ENCODE assay signal across 9 mouse cellular contexts in genomic region chr19:46523480-46524151, GRCm38 (mm10). TPM values are rescaled to one million over a fixed set of nuclear protein-coding genes. Genes with fewer than 3 reads are reported as not detected.
A peak's percentile ranks its signal among the peaks of the same experiment; 100 is the strongest.
DNase-seq lines count a peak whose midpoint lies in the region; ATAC-seq and TF ChIP-seq lines count a peak whose summit lies in the region.
"Had no signal": no experiment of that assay in that cellular context is flagged by ENCODE, and none has a peak within 500 bp of the region (broad histone marks: within the 10 kb centered on the region; RNA-seq: fewer than 3 reads in every experiment).

No protein-coding gene starts in this region.

- 22% methylated on average over 20 of the region's 20 CpGs for WGBS in heart, adult 2 months
- 11% methylated on average over 20 of the region's 20 CpGs for WGBS in kidney, embryonic 15.5 days
- 26% methylated on average over 20 of the region's 20 CpGs for WGBS in liver, adult 2 months
- 3% methylated on average over 20 of the region's 20 CpGs for WGBS in neural tube, embryonic 13.5 days

- intact Hi-C loops in heart, postnatal 25 days (cut with DNase I) = loop anchor here (2.0 kb wide), 1 partner anchor 69 kb away; no protein-coding TSS in a partner anchor
- intact Hi-C loops in heart, adult 2 months (cut with DNase I) = loop anchor here (1.0 to 2.0 kb wide), 2 partner anchors 19 to 67 kb away; no protein-coding TSS in a partner anchor

- no peaks in the 10 kb centered on the region for H3K36me3 ChIP-seq in heart, adult 2 months (ENCODE audit: control insufficient read depth, insufficient read depth, low read length)
- H3K36me3 ChIP-seq in kidney, embryonic 15.5 days = no peaks in the 10 kb centered on the region
- no peaks in the 10 kb centered on the region for H3K36me3 ChIP-seq in liver, adult 2 months (ENCODE audit: control insufficient read depth, insufficient read depth, low read length)
- no peaks in the 10 kb centered on the region for H3K36me3 ChIP-seq in neural tube, embryonic 13.5 days

- peak; percentile 81 for ATAC-seq in kidney, embryonic 15.5 days (replicated peaks; ENCODE audit: low FRiP score)
- peak; percentile 87 for ATAC-seq in neural tube, embryonic 13.5 days (ENCODE audit: low read depth)
- ATAC-seq: Patski had no signal

- peak overlapping the region; percentile 55 for H3K4me2 ChIP-seq in kidney, embryonic 15.5 days
- peak overlapping the region; percentile 54 for H3K4me2 ChIP-seq in neural tube, embryonic 13.5 days

- TF ChIP-seq EP300 in heart, adult 2 months (IDR thresholded peaks at IDR 0.05; ENCODE audit: insufficient read depth, low read depth, low read length) = no peak

- no peaks in the 10 kb centered on the region for H3K9me3 ChIP-seq in kidney, embryonic 15.5 days (replicated peaks)
- H3K9me3 ChIP-seq in neural tube, embryonic 13.5 days = no peaks in the 10 kb centered on the region

- H3K4me1 ChIP-seq in heart, adult 2 months (ENCODE audit: control insufficient read depth, insufficient read depth, low read length) = peaks cover 35% of the 10 kb centered on the region
- peaks cover 90% of the 10 kb centered on the region for H3K4me1 ChIP-seq in kidney, embryonic 15.5 days
- H3K4me1 ChIP-seq in liver, adult 2 months (ENCODE audit: control insufficient read depth, insufficient read depth, low read length) = peaks cover 8% of the 10 kb centered on the region
- peaks cover 78% of the 10 kb centered on the region for H3K4me1 ChIP-seq in neural tube, embryonic 13.5 days (replicated peaks)

- TF ChIP-seq POLR2A in heart, adult 2 months (IDR thresholded peaks at IDR 0.05; ENCODE audit: insufficient read depth, low read depth, low read length) = 0 out of 2 replicates have a peak, but pooled peaks have one; percentile 29
- TF ChIP-seq POLR2A in liver, adult 2 months (IDR thresholded peaks at IDR 0.05; ENCODE audit: extremely low read depth, insufficient read depth, low read length) = no peak

- TF ChIP-seq CTCF in heart, adult 2 months (IDR thresholded peaks at IDR 0.05) = no peak
- no peak for TF ChIP-seq CTCF in liver, adult 2 months (IDR thresholded peaks at IDR 0.05; ENCODE audit: low read depth, low read length)

- H3K27me3 ChIP-seq in heart, adult 2 months (ENCODE audit: control insufficient read depth, insufficient read depth, low read length) = no peaks in the 10 kb centered on the region
- H3K27me3 ChIP-seq in kidney, embryonic 15.5 days = no peaks in the 10 kb centered on the region
- H3K27me3 ChIP-seq in liver, adult 2 months (ENCODE audit: control insufficient read depth, insufficient read depth, low read length) = no peaks in the 10 kb centered on the region
- H3K27me3 ChIP-seq in neural tube, embryonic 13.5 days = no peaks in the 10 kb centered on the region
- H3K27me3 ChIP-seq: Patski had no signal

- DNase-seq in heart, adult 11 months = peak; percentile 96
- no peak for DNase-seq in heart, postnatal 25 days (ENCODE audit: low spot score)
- peak; percentile 55 to 62 for DNase-seq in cerebellum, postnatal 25 days
- DNase-seq in heart, adult 2 months = peak; percentile 71 to 72
- DNase-seq in liver, adult 2 months (ENCODE audit: extremely low read depth, low read depth, low spot score) = no peak
- DNase-seq in spleen, postnatal 4 days (ENCODE audit: low spot score in 2 of 2) = no peak

- H3K4me3 ChIP-seq in heart, adult 2 months = peak overlapping the region; percentile 28
- peak overlapping the region; percentile 26 for H3K4me3 ChIP-seq in kidney, embryonic 15.5 days (replicated peaks)
- no peak overlapping the region for H3K4me3 ChIP-seq in liver, adult 2 months (ENCODE audit: insufficient read depth, low read depth, low read length)
- H3K4me3 ChIP-seq in neural tube, embryonic 13.5 days = peak overlapping the region; percentile 19

- peak overlapping the region; percentile 28 for H3K9ac ChIP-seq in heart, adult 2 months (ENCODE audit: low read depth, low read length)
- peak overlapping the region; percentile 29 for H3K9ac ChIP-seq in kidney, embryonic 15.5 days
- no peak overlapping the region for H3K9ac ChIP-seq in liver, adult 2 months (ENCODE audit: low read depth, low read length)
- peak overlapping the region; percentile 49 for H3K9ac ChIP-seq in neural tube, embryonic 13.5 days

- H3K27ac ChIP-seq in heart, adult 2 months = peak overlapping the region; percentile 84
- peak overlapping the region; percentile 96 for H3K27ac ChIP-seq in kidney, embryonic 15.5 days
- 0 out of 2 replicates have a peak overlapping the region, but pooled peaks have one; percentile 12 for H3K27ac ChIP-seq in liver, adult 2 months (replicated peaks; ENCODE audit: insufficient read depth, low read depth, low read length)
- peak overlapping the region; percentile 89 for H3K27ac ChIP-seq in neural tube, embryonic 13.5 days (replicated peaks)

- H3K79me2 ChIP-seq in heart, adult 2 months (replicated peaks; ENCODE audit: control insufficient read depth, insufficient read depth, low read length) = no peaks in the 10 kb centered on the region
- H3K79me2 ChIP-seq in liver, adult 2 months (ENCODE audit: control insufficient read depth, insufficient read depth, low read length) = no peaks in the 10 kb centered on the region

RNA-seq across cellular contexts. Expression of gene Trim8, which starts 22.1 kb away (rescaled TPM):
- total RNA-seq in heart, postnatal 25 days (2021) = 10 to 100 TPM; 37.3 to 40.6 TPM
- 10 to 100 TPM; 39.2 to 39.8 TPM for total RNA-seq in heart, adult 2 months (2021)
- polyA plus RNA-seq in heart, adult 2 months (2012; rRNA removed) = 17.2 and 24.1 TPM in 2 replicates
- polyA plus RNA-seq in kidney, embryonic 15.5 days (2015; fragmentation: Nextera tagmentation; extraction: Ambion mirVana) = 24.6 and 28.7 TPM in 2 replicates
- 7.3 and 9.9 TPM in 2 replicates for total RNA-seq in liver, adult 2 months (2014; rRNA removed)
- 17.7 and 20.0 TPM in 2 replicates for polyA plus RNA-seq in liver, adult 2 months (2012; rRNA removed)
- 26.5 and 30.4 TPM in 2 replicates for polyA plus RNA-seq in neural tube, embryonic 13.5 days (2015; fragmentation: Nextera tagmentation; extraction: Ambion mirVana)

RNA-seq across cellular contexts. Expression of gene Arl3, which starts 49.4 kb away (rescaled TPM):
- total RNA-seq in heart, postnatal 25 days (2021) = 10 to 100 TPM; 33.2 to 37.0 TPM
- 10 to 100 TPM; 36.1 to 43.4 TPM for total RNA-seq in heart, adult 2 months (2021)
- 38.3 and 57.0 TPM in 2 replicates for polyA plus RNA-seq in heart, adult 2 months (2012; rRNA removed)
- 143 and 145 TPM in 2 replicates for polyA plus RNA-seq in kidney, embryonic 15.5 days (2015; fragmentation: Nextera tagmentation; extraction: Ambion mirVana)
- 21.9 and 25.1 TPM in 2 replicates for total RNA-seq in liver, adult 2 months (2014; rRNA removed)
- polyA plus RNA-seq in liver, adult 2 months (2012; rRNA removed) = 8.7 and 12.7 TPM in 2 replicates
- polyA plus RNA-seq in neural tube, embryonic 13.5 days (2015; fragmentation: Nextera tagmentation; extraction: Ambion mirVana) = 208 and 217 TPM in 2 replicates

RNA-seq across cellular contexts. Expression of gene Sfxn2, which starts 49.5 kb away (rescaled TPM):
- 1 to 10 TPM; 3.1 to 4.2 TPM for total RNA-seq in heart, postnatal 25 days (2021)
- total RNA-seq in heart, adult 2 months (2021) = 1 to 10 TPM; 2.4 to 3.6 TPM
- polyA plus RNA-seq in heart, adult 2 months (2012; rRNA removed) = 2.3 and 2.7 TPM in 2 replicates
- 32.9 and 33.0 TPM in 2 replicates for polyA plus RNA-seq in kidney, embryonic 15.5 days (2015; fragmentation: Nextera tagmentation; extraction: Ambion mirVana)
- total RNA-seq in liver, adult 2 months (2014; rRNA removed) = 33.8 and 34.6 TPM in 2 replicates
- 13.9 and 15.1 TPM in 2 replicates for polyA plus RNA-seq in liver, adult 2 months (2012; rRNA removed)
- 10.6 and 12.9 TPM in 2 replicates for polyA plus RNA-seq in neural tube, embryonic 13.5 days (2015; fragmentation: Nextera tagmentation; extraction: Ambion mirVana)

Comparison
In these comparisons a context has a peak if more than half of its experiments do, and no peak if none do; other contexts are left out.
1. DNase-seq: peak in heart, adult 11 months (single experiment), cerebellum, postnatal 25 days (2 of 2) and heart, adult 2 months (2 of 2); none in heart, postnatal 25 days (single experiment), liver, adult 2 months (single experiment) and spleen, postnatal 4 days (0 of 2).
2. H3K27ac ChIP-seq: peak in every context shown above with its lines; median percentile 96 in kidney, embryonic 15.5 days; 89 in neural tube, embryonic 13.5 days; 84 in heart, adult 2 months; 12 in liver, adult 2 months.